In genomic region chr12:69183583-69184308, GRCm38 (mm10) we compare ENCODE assay signal across 7 mouse cellular contexts. TPM values are rescaled to one million over a fixed set of nuclear protein-coding genes. Genes with fewer than 3 reads are reported as not detected.
DNase-seq lines count a peak whose midpoint lies in the region; ATAC-seq and TF ChIP-seq lines count a peak whose summit lies in the region.

Gene Rpl36al (minus strand): TSS chr12:69184083.
Gene Mgat2 (plus strand): TSS chr12:69184157.

- peak within 1 kb of the TSS; percentile 77 for H3K9ac ChIP-seq in intestine, postnatal 0 days (ENCODE audit: low read depth, low read length)
- H3K9ac ChIP-seq in midbrain, embryonic 12.5 days (replicated peaks) = peak within 1 kb of the TSS; percentile 88

- under 1% methylated on average over 84 of the region's 84 CpGs for WGBS in embryonic facial prominence, embryonic 10.5 days
- under 1% methylated on average over 84 of the region's 84 CpGs for WGBS in intestine, postnatal 0 days
- under 1% methylated on average over 68 of the region's 84 CpGs for WGBS in midbrain, embryonic 12.5 days
- WGBS in small intestine, adult 2 months = under 1% methylated on average over 84 of the region's 84 CpGs

- ATAC-seq in intestine, postnatal 0 days = peak; percentile 99
- peak; percentile 100 for ATAC-seq in midbrain, embryonic 12.5 days (ENCODE audit: low FRiP score, low read depth)

- peak within 1 kb of the TSS; percentile 88 for H3K4me3 ChIP-seq in embryonic facial prominence, embryonic 10.5 days
- peak within 1 kb of the TSS; percentile 84 for H3K4me3 ChIP-seq in intestine, postnatal 0 days (ENCODE audit: low read depth, low read length)
- peak within 1 kb of the TSS; percentile 86 for H3K4me3 ChIP-seq in midbrain, embryonic 12.5 days
- H3K4me3 ChIP-seq in small intestine, adult 2 months (ENCODE audit: low read depth, low read length) = peak within 1 kb of the TSS; percentile 84

- intact Hi-C loops in left cerebral cortex, postnatal 4 days (cut with DNase I) = no loop called here

- no peaks in the 10 kb centered on the region for H3K9me3 ChIP-seq in embryonic facial prominence, embryonic 10.5 days
- H3K9me3 ChIP-seq in intestine, postnatal 0 days (ENCODE audit: control insufficient read depth) = no peaks in the 10 kb centered on the region
- H3K9me3 ChIP-seq in midbrain, embryonic 12.5 days = no peaks in the 10 kb centered on the region

- H3K4me2 ChIP-seq in intestine, postnatal 0 days (replicated peaks; ENCODE audit: low read depth) = peak within 1 kb of the TSS; percentile 77
- H3K4me2 ChIP-seq in midbrain, embryonic 12.5 days (replicated peaks) = peak within 1 kb of the TSS; percentile 95

- H3K36me3 ChIP-seq in embryonic facial prominence, embryonic 10.5 days (replicated peaks) = peaks cover 46% of the 10 kb centered on the region
- peaks cover 4% of the 10 kb centered on the region; the same call in 1 of the 2 replicates for H3K36me3 ChIP-seq in intestine, postnatal 0 days (ENCODE audit: control insufficient read depth, insufficient read depth)
- peaks cover 15% of the 10 kb centered on the region for H3K36me3 ChIP-seq in midbrain, embryonic 12.5 days
- peaks cover 8% of the 10 kb centered on the region for H3K36me3 ChIP-seq in small intestine, adult 2 months (ENCODE audit: control insufficient read depth, insufficient read depth, low read length)

- no peak for TF ChIP-seq CTCF in intestine, postnatal 0 days (IDR thresholded peaks at IDR 0.05; ENCODE audit: low read depth)
- no peak for TF ChIP-seq CTCF in small intestine, adult 2 months (IDR thresholded peaks at IDR 0.05; ENCODE audit: extremely low read depth, insufficient read length, insufficient replicate concordance, low read depth, low read length)

- H3K27ac ChIP-seq in embryonic facial prominence, embryonic 10.5 days (replicated peaks) = peak within 1 kb of the TSS; percentile 93
- H3K27ac ChIP-seq in intestine, postnatal 0 days (ENCODE audit: low read depth, low read length) = peak within 1 kb of the TSS; percentile 84
- H3K27ac ChIP-seq in midbrain, embryonic 12.5 days (replicated peaks) = peak within 1 kb of the TSS; percentile 92
- peak within 1 kb of the TSS; percentile 73 for H3K27ac ChIP-seq in small intestine, adult 2 months (ENCODE audit: insufficient read depth, low read depth, low read length)

- peak; percentile 99 for DNase-seq in adrenal gland, postnatal 10 days
- peak; percentile 98 for DNase-seq in embryonic facial prominence, embryonic 10.5 days (ENCODE audit: low spot score)
- DNase-seq in gonadal fat pad, adult 2 months (ENCODE audit: low read depth) = peak; percentile 71
- peak; percentile 99 for DNase-seq in left cerebral cortex, postnatal 4 days

- peaks cover 29% of the 10 kb centered on the region for H3K4me1 ChIP-seq in embryonic facial prominence, embryonic 10.5 days
- peaks cover 8% of the 10 kb centered on the region; the same call in 1 of the 2 replicates for H3K4me1 ChIP-seq in intestine, postnatal 0 days (replicated peaks; ENCODE audit: control insufficient read depth, insufficient read depth, low read length)
- peaks cover 24% of the 10 kb centered on the region for H3K4me1 ChIP-seq in midbrain, embryonic 12.5 days
- H3K4me1 ChIP-seq in small intestine, adult 2 months (ENCODE audit: control insufficient read depth, insufficient read depth, insufficient read length, low read length) = peaks cover 10% of the 10 kb centered on the region; the same call in 1 of the 2 replicates

- H3K27me3 ChIP-seq in embryonic facial prominence, embryonic 10.5 days (replicated peaks; ENCODE audit: low read depth, poor library complexity, severe bottlenecking) = no peaks in the 10 kb centered on the region
- H3K27me3 ChIP-seq in intestine, postnatal 0 days (replicated peaks; ENCODE audit: control insufficient read depth, insufficient read depth, low read length) = no peaks in the 10 kb centered on the region
- no peaks in the 10 kb centered on the region for H3K27me3 ChIP-seq in midbrain, embryonic 12.5 days
- H3K27me3 ChIP-seq in small intestine, adult 2 months (ENCODE audit: control insufficient read depth, insufficient read depth, low read length) = no peaks in the 10 kb centered on the region

- peak; percentile 99 for TF ChIP-seq POLR2A in small intestine, adult 2 months (IDR thresholded peaks at IDR 0.05; ENCODE audit: low read depth, low read length)

RNA-seq across cellular contexts. Expression of gene Rpl36al, which starts in this region (rescaled TPM):
- 100 to 1,000 TPM; 453 to 493 TPM for total RNA-seq in adrenal gland, postnatal 10 days (2021)
- polyA plus RNA-seq in embryonic facial prominence, embryonic 10.5 days (2016; fragmentation: Nextera tagmentation; extraction: Ambion mirVana) = 553 and 593 TPM in 2 replicates
- 189 and 234 TPM in 2 replicates for polyA plus RNA-seq in gonadal fat pad, adult 2 months (2012; rRNA removed)
- 628 and 634 TPM in 2 replicates for polyA plus RNA-seq in intestine, postnatal 0 days (2015; fragmentation: Nextera tagmentation; extraction: Ambion mirVana)
- 100 to 1,000 TPM; 230 to 246 TPM for total RNA-seq in left cerebral cortex, postnatal 4 days (2021)
- polyA plus RNA-seq in midbrain, embryonic 12.5 days (2016; fragmentation: Nextera tagmentation; extraction: Ambion mirVana) = 406 and 431 TPM in 2 replicates
- polyA plus RNA-seq in small intestine, adult 2 months (2012; rRNA removed) = 59.3 and 66.4 TPM in 2 replicates

RNA-seq across cellular contexts. Expression of gene Mgat2, which starts in this region (rescaled TPM):
- 10 to 100 TPM; 41.5 to 49.4 TPM for total RNA-seq in adrenal gland, postnatal 10 days (2021)
- 29.6 and 30.4 TPM in 2 replicates for polyA plus RNA-seq in embryonic facial prominence, embryonic 10.5 days (2016; fragmentation: Nextera tagmentation; extraction: Ambion mirVana)
- 25.2 and 27.7 TPM in 2 replicates for polyA plus RNA-seq in gonadal fat pad, adult 2 months (2012; rRNA removed)
- 41.5 and 46.9 TPM in 2 replicates for polyA plus RNA-seq in intestine, postnatal 0 days (2015; fragmentation: Nextera tagmentation; extraction: Ambion mirVana)
- total RNA-seq in left cerebral cortex, postnatal 4 days (2021) = 10 to 100 TPM; 36.0 to 40.1 TPM
- polyA plus RNA-seq in midbrain, embryonic 12.5 days (2016; fragmentation: Nextera tagmentation; extraction: Ambion mirVana) = 48.0 and 48.6 TPM in 2 replicates
- polyA plus RNA-seq in small intestine, adult 2 months (2012; rRNA removed) = 19.1 and 20.6 TPM in 2 replicates

Comparison
In these comparisons a context has a peak if more than half of its experiments do, and no peak if none do; other contexts are left out.
1. Peak in every context shown above with its lines: DNase-seq, ATAC-seq, H3K4me3 ChIP-seq and H3K27ac ChIP-seq.